Mouse (Mus musculus): ENCODE results near the gene Sec14l5. TPM values are rescaled to one million over a fixed set of nuclear protein-coding genes. Genes with fewer than 3 reads are reported as not detected.

Sec14l5 gene
- polyA plus RNA-seq, 1 experiment from 2014 or later = not detected

GRCm38 (mm10) chr16:5184956-5185355, 38.0 kb downstream of the Sec14l5 start:
- Histone ChIP-seq H3K36me3 (replicated peaks) (no peaks in the 10 kb centered on the region), H3K9ac (no peak overlapping the region), H3K4me2 (no peak overlapping the region), H3K4me3 (replicated peaks) (no peak overlapping the region), H3K27me3 (0 out of 2 replicates have a peak, but pooled peaks cover 4% of the 10 kb centered on the region), H3K4me1 (replicated peaks) (no peaks in the 10 kb centered on the region), H3K9me3 (replicated peaks) (no peaks in the 10 kb centered on the region), H3K27ac (replicated peaks) (no peak overlapping the region)
- 60% methylated on average over 5 of the region's 5 CpGs for WGBS (ENCODE audit: insufficient replicate concordance)
- ATAC-seq (ENCODE audit: insufficient read depth) = no peak

- Histone ChIP-seq H3K4me2 (no peak overlapping the region), H3K27ac (replicated peaks) (no peak overlapping the region), H3K9me3 (replicated peaks) (no peaks in the 10 kb centered on the region), H3K9ac (no peak overlapping the region), H3K27me3 (0 out of 2 replicates have a peak, but pooled peaks cover 4% of the 10 kb centered on the region), H3K36me3 (replicated peaks) (no peaks in the 10 kb centered on the region), H3K4me3 (replicated peaks) (no peak overlapping the region), H3K4me1 (replicated peaks) (no peaks in the 10 kb centered on the region)
- no peak for ATAC-seq (ENCODE audit: insufficient read depth)
- WGBS (ENCODE audit: insufficient replicate concordance) = 58% methylated on average over 7 of the region's 7 CpGs
These were observed 38.8 kb downstream of the Sec14l5 start for GRCm38 (mm10) chr16:5185691-5186090.

GRCm38 (mm10) chr16:5186234-5186633, 39.3 kb downstream of the Sec14l5 start:
- Histone ChIP-seq H3K27ac (replicated peaks) (no peak overlapping the region), H3K9ac (no peak overlapping the region), H3K4me2 (no peak overlapping the region), H3K4me1 (replicated peaks) (no peaks in the 10 kb centered on the region), H3K27me3 (0 out of 2 replicates have a peak, but pooled peaks cover 4% of the 10 kb centered on the region), H3K36me3 (replicated peaks) (no peaks in the 10 kb centered on the region), H3K4me3 (replicated peaks) (no peak overlapping the region), H3K9me3 (replicated peaks) (no peaks in the 10 kb centered on the region)
- no peak for ATAC-seq (ENCODE audit: insufficient read depth)
- WGBS (ENCODE audit: insufficient replicate concordance) = 49% methylated on average over 7 of the region's 7 CpGs

GRCm38 (mm10) chr16:5195080-5195479, 48.2 kb downstream of the Sec14l5 start:
- H3K27ac ChIP-seq (replicated peaks) = no peak overlapping the region
- H3K4me3 ChIP-seq (replicated peaks) = no peak overlapping the region
- 30% methylated on average over 6 of the region's 6 CpGs for WGBS (ENCODE audit: insufficient replicate concordance)
- H3K9ac ChIP-seq = no peak overlapping the region
- ATAC-seq (ENCODE audit: insufficient read depth) = no peak
- H3K36me3 ChIP-seq (replicated peaks) = peaks cover 10% of the 10 kb centered on the region
- H3K27me3 ChIP-seq = no peaks in the 10 kb centered on the region
- no peak overlapping the region for H3K4me2 ChIP-seq
- no peaks in the 10 kb centered on the region for H3K9me3 ChIP-seq (replicated peaks)
- no peaks in the 10 kb centered on the region for H3K4me1 ChIP-seq (replicated peaks)

DNA sequence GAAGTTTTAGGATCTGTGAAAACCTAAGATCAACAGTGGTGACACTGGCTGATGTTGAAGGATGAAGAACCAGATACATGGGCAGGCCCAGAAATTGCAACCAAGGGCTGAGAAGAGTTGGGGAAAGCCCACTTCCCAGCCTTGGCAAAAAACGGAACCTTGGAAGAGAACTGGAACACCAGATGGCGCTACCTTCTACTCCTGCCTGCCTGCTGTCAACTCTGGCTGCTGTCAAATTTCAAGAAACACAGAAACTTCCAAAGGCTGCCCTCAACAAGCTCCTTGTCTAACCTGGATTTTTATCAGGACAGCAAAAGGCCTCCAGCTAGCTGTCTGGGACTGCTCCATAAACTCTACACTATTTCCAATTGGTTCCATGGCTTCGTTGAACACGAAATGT, 55.8 kb downstream of the Sec14l5 start:
- no peaks in the 10 kb centered on the region for H3K27me3 ChIP-seq
- H3K4me1 ChIP-seq (replicated peaks) = peaks cover 23% of the 10 kb centered on the region
- ATAC-seq (ENCODE audit: insufficient read depth) = no peak
- H3K4me2 ChIP-seq = peak overlapping the region; percentile 95
- peak overlapping the region; percentile 61; the same call in 1 of the 2 replicates for H3K9ac ChIP-seq
- H3K36me3 ChIP-seq (replicated peaks) = peaks cover 6% of the 10 kb centered on the region
- H3K27ac ChIP-seq (replicated peaks) = peak overlapping the region; percentile 11; the same call in 1 of the 2 replicates
- 6% methylated on average over 4 of the region's 4 CpGs for WGBS (ENCODE audit: insufficient replicate concordance)
- peak overlapping the region; percentile 76 for H3K4me3 ChIP-seq (replicated peaks)
- H3K9me3 ChIP-seq (replicated peaks) = no peaks in the 10 kb centered on the region

DNA sequence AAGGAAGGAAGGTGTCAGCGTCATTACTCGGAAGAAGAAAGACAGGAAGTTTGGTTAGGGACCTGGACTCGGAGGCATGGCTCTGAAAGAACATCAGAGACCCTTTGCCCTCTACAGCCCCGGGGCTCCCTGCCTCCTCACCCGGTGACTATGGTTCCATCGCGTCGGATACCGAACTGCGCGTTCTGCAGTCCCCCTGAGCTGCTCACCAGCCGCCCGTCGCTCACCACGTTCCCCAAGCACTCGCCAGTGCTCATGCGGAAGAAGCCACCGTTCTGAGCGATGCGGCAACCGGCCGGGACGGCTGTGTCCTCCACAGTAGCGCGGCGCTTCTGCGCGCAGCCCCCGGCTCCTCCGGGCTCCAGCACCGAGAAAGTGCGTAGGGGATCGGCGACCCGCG, 56.3 kb downstream of the Sec14l5 start:
- Histone ChIP-seq H3K9ac (peak overlapping the region; percentile 61), H3K36me3 (replicated peaks) (peaks cover 6% of the 10 kb centered on the region), H3K9me3 (replicated peaks) (no peaks in the 10 kb centered on the region), H3K4me2 (peak overlapping the region; percentile 95), H3K27me3 (no peaks in the 10 kb centered on the region), H3K4me3 (replicated peaks) (peak overlapping the region; percentile 76), H3K27ac (replicated peaks) (peak overlapping the region; percentile 11; the same call in 1 of the 2 replicates), H3K4me1 (replicated peaks) (peaks cover 23% of the 10 kb centered on the region)
- under 1% methylated on average over 36 of the region's 36 CpGs for WGBS (ENCODE audit: insufficient replicate concordance)
- ATAC-seq (ENCODE audit: insufficient read depth) = peak; percentile 40

- Histone ChIP-seq H3K27me3 (no peaks in the 10 kb centered on the region), H3K9ac (peak within 1 kb of the TSS; percentile 61), H3K36me3 (replicated peaks) (peaks cover 6% of the 10 kb centered on the region), H3K4me1 (replicated peaks) (peaks cover 23% of the 10 kb centered on the region), H3K27ac (replicated peaks) (peak within 1 kb of the TSS; percentile 11; the same call in 1 of the 2 replicates), H3K4me2 (peak within 1 kb of the TSS; percentile 95), H3K9me3 (replicated peaks) (no peaks in the 10 kb centered on the region), H3K4me3 (replicated peaks) (peak within 1 kb of the TSS; percentile 76)
- peak; percentile 69 for ATAC-seq (ENCODE audit: insufficient read depth)
- WGBS (ENCODE audit: insufficient replicate concordance) = 3% methylated on average over 40 of the region's 40 CpGs
These were observed 56.9 kb downstream of the Sec14l5 start, which contains the start of gene Nagpa for GRCm38 (mm10) chr16:5203668-5204433. Gene Nagpa, minus strand, starts transcription at chr16:5204012.

DNA sequence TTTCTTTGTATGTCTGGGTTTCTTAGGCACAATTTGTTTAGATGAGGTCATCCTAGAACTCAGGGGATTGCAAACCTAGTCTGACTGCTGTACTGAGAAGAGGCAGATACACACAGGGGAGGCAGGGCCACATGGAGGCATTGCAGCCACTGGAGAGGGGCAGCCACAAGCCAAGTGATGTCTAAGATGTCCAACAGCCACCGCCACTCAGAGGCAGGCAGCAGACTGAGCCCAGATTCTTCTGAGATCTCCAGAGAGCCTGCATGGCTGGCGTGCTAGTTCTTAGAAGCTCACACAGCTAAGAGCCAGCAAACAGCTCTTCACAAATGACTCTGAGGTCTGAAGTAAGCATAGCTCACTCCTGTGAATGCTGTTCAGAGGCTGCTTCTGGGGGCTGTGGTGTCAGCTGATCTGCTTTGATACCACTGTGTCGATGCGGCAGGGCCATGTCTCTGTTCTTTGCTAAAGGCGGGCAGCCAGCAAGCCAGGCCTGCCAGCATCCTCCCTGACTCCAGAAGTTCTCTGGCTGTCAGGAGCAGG, 58.6 kb downstream of the Sec14l5 start:
- Histone ChIP-seq H3K9me3 (replicated peaks) (no peaks in the 10 kb centered on the region), H3K4me2 (no peak overlapping the region), H3K36me3 (replicated peaks) (peaks cover under 1% of the 10 kb centered on the region; the same call in 1 of the 2 replicates), H3K27me3 (no peaks in the 10 kb centered on the region), H3K27ac (replicated peaks) (no peak overlapping the region), H3K4me1 (replicated peaks) (peaks cover 23% of the 10 kb centered on the region), H3K4me3 (replicated peaks) (no peak overlapping the region), H3K9ac (no peak overlapping the region)
- no peak for ATAC-seq (ENCODE audit: insufficient read depth)
- 73% methylated on average over 5 of the region's 5 CpGs for WGBS (ENCODE audit: insufficient replicate concordance)

DNA sequence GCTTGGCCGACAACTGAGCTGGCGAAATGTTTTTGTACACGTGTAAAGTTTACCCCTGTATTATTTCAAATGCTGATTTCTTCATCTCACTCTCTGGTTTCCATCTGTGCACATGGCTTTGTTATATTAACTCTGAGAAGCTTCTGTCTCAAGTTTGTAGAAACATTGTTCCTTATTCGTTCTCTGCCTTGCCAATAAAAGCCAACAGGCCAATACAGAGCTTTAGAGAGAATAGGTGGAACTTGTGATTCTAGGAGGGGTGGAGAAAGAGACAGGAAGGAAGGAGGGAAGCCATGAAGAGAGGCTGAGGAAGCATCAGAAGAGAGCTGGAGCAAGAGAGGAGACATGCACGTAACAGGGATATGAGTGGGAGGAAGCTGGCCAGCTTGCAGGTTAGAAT, 59.1 kb downstream of the Sec14l5 start:
- no peak overlapping the region for H3K4me3 ChIP-seq (replicated peaks)
- H3K9me3 ChIP-seq (replicated peaks) = no peaks in the 10 kb centered on the region
- no peak for ATAC-seq (ENCODE audit: insufficient read depth)
- H3K36me3 ChIP-seq (replicated peaks) = no peaks in the 10 kb centered on the region; the same call in 1 of the 2 replicates
- H3K4me2 ChIP-seq = no peak overlapping the region
- H3K4me1 ChIP-seq (replicated peaks) = peaks cover 23% of the 10 kb centered on the region
- 60% methylated on average over 5 of the region's 5 CpGs for WGBS (ENCODE audit: insufficient replicate concordance)
- H3K27me3 ChIP-seq = no peaks in the 10 kb centered on the region
- no peak overlapping the region for H3K9ac ChIP-seq
- H3K27ac ChIP-seq (replicated peaks) = no peak overlapping the region

DNA sequence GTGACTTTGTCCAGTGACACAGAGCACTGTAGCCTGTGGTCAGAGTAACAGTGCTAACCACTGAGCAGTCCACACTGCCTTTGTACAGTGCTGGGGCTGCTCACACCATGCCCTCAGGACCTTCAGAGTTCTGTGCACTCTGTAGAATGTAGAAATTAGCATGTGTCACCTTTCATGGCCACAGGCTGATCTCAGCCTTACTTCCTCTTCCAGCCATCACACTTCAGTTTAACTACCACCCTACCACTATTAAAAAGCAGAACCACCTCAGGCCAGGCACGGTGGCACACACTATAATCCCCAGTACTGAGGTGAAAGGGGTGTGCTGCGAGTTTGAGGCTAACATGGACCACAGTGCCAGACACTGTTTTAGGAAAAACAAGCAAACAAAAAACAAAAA, 63.5 kb downstream of the Sec14l5 start:
- H3K9ac ChIP-seq = no peak overlapping the region
- H3K27me3 ChIP-seq = no peaks in the 10 kb centered on the region
- ATAC-seq (ENCODE audit: insufficient read depth) = no peak
- no peaks in the 10 kb centered on the region for H3K36me3 ChIP-seq (replicated peaks)
- 25% methylated on average over 2 of the region's 2 CpGs for WGBS (ENCODE audit: insufficient replicate concordance)
- H3K4me1 ChIP-seq (replicated peaks) = no peaks in the 10 kb centered on the region
- no peak overlapping the region for H3K4me3 ChIP-seq (replicated peaks)
- no peak overlapping the region for H3K4me2 ChIP-seq
- no peaks in the 10 kb centered on the region for H3K9me3 ChIP-seq (replicated peaks)
- H3K27ac ChIP-seq (replicated peaks) = no peak overlapping the region

DNA sequence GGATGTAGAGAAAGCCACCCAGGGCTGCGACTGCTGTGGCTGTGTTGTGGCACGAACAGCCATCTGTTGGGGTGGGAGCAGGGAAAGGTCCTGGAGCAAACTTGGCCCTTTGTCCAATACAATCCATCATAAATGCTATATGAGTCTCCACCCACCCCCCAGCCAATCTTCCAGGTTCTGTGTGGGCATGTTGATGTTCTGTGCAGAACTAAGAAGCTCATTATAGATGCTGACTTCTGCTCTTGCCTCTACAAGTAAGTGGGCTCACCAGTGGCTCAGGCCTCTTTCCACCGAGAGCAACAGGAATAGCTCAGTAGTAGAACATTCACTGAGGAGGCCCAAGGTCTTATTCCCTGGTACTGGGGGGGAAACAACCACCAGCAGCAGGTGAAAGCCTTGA, 65.2 kb downstream of the Sec14l5 start:
- H3K9me3 ChIP-seq (replicated peaks) = no peaks in the 10 kb centered on the region
- H3K9ac ChIP-seq = no peak overlapping the region
- no peak overlapping the region for H3K4me3 ChIP-seq (replicated peaks)
- no peaks in the 10 kb centered on the region for H3K4me1 ChIP-seq (replicated peaks)
- ATAC-seq (ENCODE audit: insufficient read depth) = no peak
- H3K27me3 ChIP-seq = 0 out of 2 replicates have a peak, but pooled peaks cover 3% of the 10 kb centered on the region
- no peaks in the 10 kb centered on the region for H3K36me3 ChIP-seq (replicated peaks)
- H3K27ac ChIP-seq (replicated peaks) = no peak overlapping the region
- H3K4me2 ChIP-seq = no peak overlapping the region
- 59% methylated on average over 3 of the region's 3 CpGs for WGBS (ENCODE audit: insufficient replicate concordance)

All from liver, embryonic 15.5 days (tissue).